Mouse (Mus musculus) heart, postnatal 14 days (tissue): Measurements from ENCODE around the gene Ube2n. TPM values are rescaled to one million over a fixed set of nuclear protein-coding genes. Genes with fewer than 3 reads are reported as not detected.

ENCODE experiments used
- DNase-seq, 2 experiments: peaks; one replicate each; pipeline ENCODE4 v3.0.0; 2021 to 2022
- intact Hi-C: fragments of 180-260 bp; cut with DNase I; formaldehyde crosslinking; loops from one replicate; pipeline ENCODE4 v1.15.1; 2025
- total RNA-seq, 2 experiments: library from RNA; stranded (reverse); gene quantifications; 2 replicates each; pipeline ENCODE4 v1.2.3; 2021

Gene Ube2n
- total RNA-seq, 2 experiments from 2014 or later = 96.8 to 101 TPM

GRCm38 (mm10) chr10:95550506-95550905 lies 35.6 kb downstream of the Ube2n start:
- intact Hi-C loops = loop anchor here (1.0 to 5.0 kb wide), 2 partner anchors 344 to 482 kb away; no protein-coding TSS in a partner anchor
- no peak for DNase-seq

- no peak for DNase-seq
- intact Hi-C loops = loop anchor here (1.0 to 5.0 kb wide), 2 partner anchors 307 to 481 kb away; no protein-coding TSS in a partner anchor
Measured at GRCm38 (mm10) chr10:95551752-95552151, 36.8 kb downstream of the Ube2n start.

- DNase-seq = no peak
- intact Hi-C loops = loop anchor here (5.0 kb wide), 1 partner anchor 480 kb away; no protein-coding TSS in a partner anchor
Measured at GRCm38 (mm10) chr10:95552326-95552725, 37.4 kb downstream of the Ube2n start.

- intact Hi-C loops = loop anchor here (2.0 kb wide), 1 partner anchor 225 kb away; no protein-coding TSS in a partner anchor
- no peak for DNase-seq
Measured at GRCm38 (mm10) chr10:95555866-95556265, 40.9 kb downstream of the Ube2n start.

- DNase-seq = peak in 1 of 2 experiments; percentile 56
- intact Hi-C loops = loop anchor here (2.0 kb wide), 1 partner anchor 223 kb away; no protein-coding TSS in a partner anchor
Measured at GRCm38 (mm10) chr10:95557337-95557828, 42.4 kb downstream of the Ube2n start.

GRCm38 (mm10) chr10:95559426-95559825 lies 44.5 kb downstream of the Ube2n start:
- no peak for DNase-seq
- intact Hi-C loops = loop anchor here (2.0 kb wide), 1 partner anchor 213 kb away; no protein-coding TSS in a partner anchor

- intact Hi-C loops = no loop called here
- no peak for DNase-seq
Measured at GRCm38 (mm10) chr10:95560394-95560983, 45.5 kb downstream of the Ube2n start.

GRCm38 (mm10) chr10:95561616-95562015 lies 46.7 kb downstream of the Ube2n start:
- DNase-seq = no peak
- intact Hi-C loops = no loop called here

- DNase-seq = no peak
- intact Hi-C loops = no loop called here
Measured at GRCm38 (mm10) chr10:95562395-95562794, 47.5 kb downstream of the Ube2n start.

- peak in 1 of 2 experiments; percentile 55 for DNase-seq
- intact Hi-C loops = no loop called here
Measured at GRCm38 (mm10) chr10:95562859-95563841, 48.2 kb downstream of the Ube2n start.

GRCm38 (mm10) chr10:95563851-95564845 lies 49.2 kb downstream of the Ube2n start, which contains the start of gene Nudt4:
Gene Nudt4 (minus strand): TSS chr10:95564146.
- peak; percentile 92 to 95 for DNase-seq
- intact Hi-C loops = loop anchor here (2.0 kb wide), 2 partner anchors 47 to 113 kb away; no protein-coding TSS in a partner anchor

GRCm38 (mm10) chr10:95565156-95565854 lies 50.4 kb downstream of the Ube2n start:
- intact Hi-C loops = loop anchor here (2.0 kb wide), 2 partner anchors 45 to 111 kb away; no protein-coding TSS in a partner anchor
- no peak for DNase-seq

- intact Hi-C loops = no loop called here
- no peak for DNase-seq
Measured at GRCm38 (mm10) chr10:95566786-95567185, 51.8 kb downstream of the Ube2n start.

- intact Hi-C loops = no loop called here
- no peak for DNase-seq
Measured at GRCm38 (mm10) chr10:95567550-95567949, 52.6 kb downstream of the Ube2n start.

- no peak for DNase-seq
- intact Hi-C loops = no loop called here
Measured at GRCm38 (mm10) chr10:95568016-95568415, 53.1 kb downstream of the Ube2n start.

GRCm38 (mm10) chr10:95569441-95569840 lies 54.5 kb downstream of the Ube2n start:
- no peak for DNase-seq
- intact Hi-C loops = no loop called here

- no peak for DNase-seq
- intact Hi-C loops = no loop called here
Measured at GRCm38 (mm10) chr10:95574994-95575393, 60.0 kb downstream of the Ube2n start.

GRCm38 (mm10) chr10:95575839-95576380 lies 61.0 kb downstream of the Ube2n start:
- DNase-seq = no peak
- intact Hi-C loops = no loop called here
